Mouse (Mus musculus): ENCODE data around the gene Ints4. TPM values are rescaled to one million over a fixed set of nuclear protein-coding genes. Genes with fewer than 3 reads are reported as not detected.
"Not testable (repeated sequence)": the region's sequence is repeated elsewhere in the genome, so short reads cannot be mapped to it uniquely, and the experiment has no call there.

The Ints4 gene
- 10 to 100 TPM; 28.1 to 31.9 TPM for total RNA-seq (2021)
- long read RNA-seq, experiment 1, transcript Ints4-201 (23 exons, 3,240 nt): major isoform, 9 of 20 reads
- long read RNA-seq, experiment 1, partial matches to known transcripts: 2 of 20 reads
- long read RNA-seq, experiment 1, other reads (novel, unspliced or antisense): 9 of 20 reads
- long read RNA-seq, experiment 2, transcript Ints4-201 (23 exons, 3,240 nt): major isoform, 17 of 31 reads
- long read RNA-seq, experiment 2, partial matches to known transcripts: 3 of 31 reads
- long read RNA-seq, experiment 2, other reads (novel, unspliced or antisense): 11 of 31 reads

GRCm38 (mm10) chr7:97480821-97481339, at the start of gene Ints4:
TSS of gene Ints4 (plus strand) at chr7:97480956.
- Histone ChIP-seq H3K27ac (peak within 1 kb of the TSS; percentile 84), H3K4me3 (peak within 1 kb of the TSS; percentile 90)
- peak; percentile 92 to 97 for DNase-seq (ENCODE audit: low spot score in 2 of 2)
- peak; percentile 51 for TF ChIP-seq CTCF (conservative IDR thresholded peaks at IDR 0.05)

GRCm38 (mm10) chr7:97433517-97433916, 47.2 kb upstream of the Ints4 start:
- not testable (repeated sequence) for DNase-seq (ENCODE audit: low spot score in 2 of 2); H3K27ac ChIP-seq; H3K4me3 ChIP-seq

GRCm38 (mm10) chr7:97434517-97434916, 46.2 kb upstream of the Ints4 start:
- H3K27ac ChIP-seq: no peak overlapping the region
- H3K4me3 ChIP-seq: no peak overlapping the region
- no peak for DNase-seq (ENCODE audit: low spot score in 2 of 2)
- no peak for TF ChIP-seq CTCF (conservative IDR thresholded peaks at IDR 0.05)

- no peak overlapping the region for H3K4me3 ChIP-seq
- H3K27ac ChIP-seq: no peak overlapping the region
- no peak for DNase-seq (ENCODE audit: low spot score in 2 of 2)
- TF ChIP-seq CTCF (conservative IDR thresholded peaks at IDR 0.05): no peak
These were observed 41.8 kb upstream of the Ints4 start for GRCm38 (mm10) chr7:97438986-97439385.

DNA sequence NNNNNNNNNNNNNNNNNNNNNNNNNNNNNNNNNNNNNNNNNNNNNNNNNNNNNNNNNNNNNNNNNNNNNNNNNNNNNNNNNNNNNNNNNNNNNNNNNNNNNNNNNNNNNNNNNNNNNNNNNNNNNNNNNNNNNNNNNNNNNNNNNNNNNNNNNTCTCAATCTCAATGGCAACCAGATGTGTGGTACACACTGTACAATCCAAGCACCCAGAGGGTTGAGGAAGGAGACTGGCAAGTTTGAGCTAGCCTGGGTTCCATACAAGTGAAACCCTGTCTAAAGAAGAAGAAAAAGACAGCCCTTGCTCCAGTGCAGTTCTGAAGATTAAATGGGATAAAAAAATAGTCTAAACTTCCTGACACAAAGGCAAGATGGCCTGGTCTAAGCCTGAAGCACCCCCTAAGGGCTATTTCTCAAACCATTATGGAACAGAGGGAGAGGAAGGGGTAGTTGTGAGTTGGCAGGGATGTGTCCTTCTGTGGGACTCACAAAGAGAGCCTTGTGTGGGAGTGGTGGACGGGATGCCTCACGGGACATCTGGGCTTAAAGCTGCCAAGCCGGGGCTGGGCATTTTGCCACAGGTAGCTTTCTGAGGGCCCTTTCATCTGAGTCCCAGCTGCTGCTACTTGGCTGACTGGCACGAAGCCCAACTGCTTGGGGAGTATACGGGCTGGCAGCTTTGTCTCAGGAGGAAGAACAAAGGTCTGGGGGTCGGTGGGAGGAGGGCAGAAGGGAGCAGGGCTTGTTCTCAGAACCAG, 34.4 kb upstream of the Ints4 start:
- TF ChIP-seq CTCF (conservative IDR thresholded peaks at IDR 0.05): 0 out of 2 replicates have a peak, but pooled peaks have one; percentile 2
- DNase-seq (ENCODE audit: low spot score in 2 of 2): peak; percentile 90 to 93
- Histone ChIP-seq H3K27ac (peak overlapping the region; percentile 95), H3K4me3 (no peak overlapping the region)

DNA sequence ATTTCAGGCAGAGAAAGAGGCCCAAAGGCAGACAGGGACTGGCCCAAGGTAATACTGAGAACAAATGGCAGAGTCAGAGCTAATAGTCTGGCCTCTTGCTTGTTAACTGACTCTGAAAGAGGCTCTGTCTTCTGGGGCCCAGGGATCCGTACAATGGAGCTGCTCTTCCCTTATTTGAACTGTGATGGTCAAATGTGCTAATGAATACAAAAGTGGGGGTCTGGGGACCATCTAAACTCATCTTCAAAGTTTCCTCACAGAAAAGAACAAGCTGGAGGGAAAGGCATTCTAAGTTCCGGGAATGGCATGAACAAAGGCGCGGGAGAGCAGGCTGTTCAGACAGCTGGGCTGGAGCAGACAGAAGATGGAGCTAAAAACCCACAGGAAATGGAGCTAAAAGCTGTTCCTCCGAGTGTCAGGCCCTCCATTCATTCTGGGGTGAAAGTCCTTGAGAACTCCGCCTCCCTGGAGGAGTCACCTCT, 33.7 kb upstream of the Ints4 start:
- TF ChIP-seq CTCF (conservative IDR thresholded peaks at IDR 0.05): peak; percentile 61
- no peak overlapping the region for H3K4me3 ChIP-seq
- peak; percentile 31 to 46 for DNase-seq (ENCODE audit: low spot score in 2 of 2)
- peak overlapping the region; percentile 95 for H3K27ac ChIP-seq

GRCm38 (mm10) chr7:97451023-97451422, 29.7 kb upstream of the Ints4 start, which contains the start of gene Kctd14:
TSS of gene Kctd14 (plus strand) at chr7:97451323.
- not testable (repeated sequence) for H3K4me3 ChIP-seq; DNase-seq (ENCODE audit: low spot score in 2 of 2); H3K27ac ChIP-seq

GRCm38 (mm10) chr7:97452196-97452595, 28.6 kb upstream of the Ints4 start:
- peak overlapping the region; percentile 68; the same call in 1 of the 2 replicates for H3K27ac ChIP-seq
- no peak for DNase-seq (ENCODE audit: low spot score in 2 of 2)
- TF ChIP-seq CTCF (conservative IDR thresholded peaks at IDR 0.05): no peak
- H3K4me3 ChIP-seq: no peak overlapping the region

- Histone ChIP-seq H3K27ac (peak overlapping the region; percentile 68), H3K4me3 (peak overlapping the region; percentile 50)
- no peak for TF ChIP-seq CTCF (conservative IDR thresholded peaks at IDR 0.05)
- no peak for DNase-seq (ENCODE audit: low spot score in 2 of 2)
These were observed 27.4 kb upstream of the Ints4 start for GRCm38 (mm10) chr7:97453141-97453921.

GRCm38 (mm10) chr7:97454795-97455194, 26.0 kb upstream of the Ints4 start:
- H3K27ac ChIP-seq: no peak overlapping the region
- H3K4me3 ChIP-seq: no peak overlapping the region
- DNase-seq (ENCODE audit: low spot score in 2 of 2): no peak
- no peak for TF ChIP-seq CTCF (conservative IDR thresholded peaks at IDR 0.05)

- no peak overlapping the region for H3K27ac ChIP-seq
- no peak for DNase-seq (ENCODE audit: low spot score in 2 of 2)
- no peak overlapping the region for H3K4me3 ChIP-seq
- no peak for TF ChIP-seq CTCF (conservative IDR thresholded peaks at IDR 0.05)
These were observed 25.2 kb upstream of the Ints4 start for GRCm38 (mm10) chr7:97455577-97455976.

DNA sequence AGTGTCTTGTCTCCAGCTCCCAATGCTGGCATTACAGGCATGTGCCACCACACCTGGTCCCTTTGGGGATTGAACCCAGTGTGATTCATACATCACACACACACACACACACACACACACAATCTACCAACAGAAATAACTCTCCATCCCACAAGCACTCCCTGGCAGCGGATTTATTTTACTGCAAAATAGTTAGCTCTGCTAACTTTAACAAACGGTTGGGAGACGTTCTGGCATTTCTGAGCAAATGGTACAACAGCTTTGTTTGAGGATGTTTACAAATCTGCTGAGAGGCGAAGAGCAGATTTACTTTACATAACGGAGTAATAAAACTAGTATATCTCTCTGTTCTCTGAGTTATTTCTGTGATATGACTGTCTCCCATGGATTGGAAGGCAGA, 7.8 kb upstream of the Ints4 start:
- no peak overlapping the region for H3K4me3 ChIP-seq
- DNase-seq (ENCODE audit: low spot score in 2 of 2): peak; percentile 64 to 86
- H3K27ac ChIP-seq: no peak overlapping the region
- TF ChIP-seq CTCF (conservative IDR thresholded peaks at IDR 0.05): no peak

Data from layer of hippocampus, adult 2 months (tissue).